Mouse (Mus musculus) layer of hippocampus, adult 2 months (tissue): Measurements from ENCODE around the gene Pnkd. TPM values are rescaled to one million over a fixed set of nuclear protein-coding genes. Genes with fewer than 3 reads are reported as not detected.
"Not testable (repeated sequence)": the region's sequence is repeated elsewhere in the genome, so short reads cannot be mapped to it uniquely, and the experiment has no call there.

ENCODE experiments used
- DNase-seq, 2 experiments: peaks; one replicate each; pipeline ENCODE4 v3.0.0; 2022; ENCODE audit warnings: low spot score in 2 of 2
- H3K27ac ChIP-seq: fragments of 200-600 bp; 2 replicates; pipeline ENCODE4 v1.8.1; 2022
- H3K4me3 ChIP-seq: fragments of 200-600 bp; 2 replicates; pipeline ENCODE4 v1.8.1; 2022; ENCODE audit warnings: mild to moderate bottlenecking
- CTCF ChIP-seq: fragments of 200-600 bp; conservative IDR thresholded peaks from 2 replicates; pipeline ENCODE4 v1.8.1; 2022; ENCODE audit warnings: antibody characterized with exemption, mild to moderate bottlenecking, moderate library complexity
- total RNA-seq, 2 experiments: library from RNA; stranded (reverse); gene quantifications; 2 replicates each; pipeline ENCODE4 v1.2.3; 2021

Pnkd gene
- total RNA-seq, 2 experiments from 2014 or later, result 171 to 185 TPM

GRCm38 (mm10) chr1:74281886-74282285 is 2.8 kb upstream of the Pnkd start:
- no peak for DNase-seq
- no peak overlapping the region for H3K27ac ChIP-seq
- no peak overlapping the region for H3K4me3 ChIP-seq
- TF ChIP-seq CTCF, result no peak

- DNase-seq, result no peak
- no peak overlapping the region for H3K27ac ChIP-seq
- TF ChIP-seq CTCF, result no peak
- H3K4me3 ChIP-seq, result no peak overlapping the region; the same call in 1 of the 2 replicates
Measured at GRCm38 (mm10) chr1:74282896-74283625, 1.7 kb upstream of the Pnkd start.

- Histone ChIP-seq H3K4me3 (peak overlapping the region; percentile 91), H3K27ac (peak overlapping the region; percentile 94)
- peak; percentile 59 to 62 for DNase-seq
- no peak for TF ChIP-seq CTCF
Measured at GRCm38 (mm10) chr1:74283686-74284463, 855 bp upstream of the Pnkd start.

- H3K27ac ChIP-seq, result peak overlapping the region; percentile 88
- TF ChIP-seq CTCF, result no peak
- DNase-seq, result no peak
- H3K4me3 ChIP-seq, result peak overlapping the region; percentile 79
Measured at GRCm38 (mm10) chr1:74285212-74286010, 681 bp downstream of the Pnkd start.

GRCm38 (mm10) chr1:74286869-74287607 is 2.3 kb downstream of the Pnkd start:
- DNase-seq, result not testable (repeated sequence)

GRCm38 (mm10) chr1:74288327-74288726 is 3.6 kb downstream of the Pnkd start:
- TF ChIP-seq CTCF, result no peak
- peak overlapping the region; percentile 70 for H3K27ac ChIP-seq
- DNase-seq, result no peak
- H3K4me3 ChIP-seq, result no peak overlapping the region

More at GRCm38 (mm10) chr1:74286869-74287607, 2.3 kb downstream of the Pnkd start:
- H3K27ac ChIP-seq, result peak overlapping the region; percentile 70; the same call in 1 of the 2 replicates
- H3K4me3 ChIP-seq, result not testable (repeated sequence)
- peak; percentile 73 for TF ChIP-seq CTCF

- TF ChIP-seq CTCF, result no peak
- peak overlapping the region; percentile 70 for H3K27ac ChIP-seq
- DNase-seq, result no peak
Measured at GRCm38 (mm10) chr1:74289248-74289647, 4.5 kb downstream of the Pnkd start.

GRCm38 (mm10) chr1:74289740-74290139 is 5.0 kb downstream of the Pnkd start:
- no peak for TF ChIP-seq CTCF
- peak overlapping the region; percentile 70 for H3K27ac ChIP-seq
- DNase-seq, result no peak

More at GRCm38 (mm10) chr1:74289248-74289647, 4.5 kb downstream of the Pnkd start:
- H3K4me3 ChIP-seq, result no peak overlapping the region

GRCm38 (mm10) chr1:74290141-74290540 is 5.4 kb downstream of the Pnkd start:
- no peak for DNase-seq
- no peak overlapping the region for H3K4me3 ChIP-seq
- H3K27ac ChIP-seq, result peak overlapping the region; percentile 70
- TF ChIP-seq CTCF, result no peak

More at GRCm38 (mm10) chr1:74289740-74290139, 5.0 kb downstream of the Pnkd start:
- no peak overlapping the region for H3K4me3 ChIP-seq

- no peak for DNase-seq
- peak overlapping the region; percentile 74 for H3K27ac ChIP-seq
- no peak overlapping the region for H3K4me3 ChIP-seq
- TF ChIP-seq CTCF, result no peak
Measured at GRCm38 (mm10) chr1:74292331-74293020, 7.7 kb downstream of the Pnkd start.

- Histone ChIP-seq H3K27ac (peak overlapping the region; percentile 74), H3K4me3 (no peak overlapping the region)
- no peak for TF ChIP-seq CTCF
- DNase-seq, result no peak
Measured at GRCm38 (mm10) chr1:74293306-74293960, 8.7 kb downstream of the Pnkd start.
